Mouse (Mus musculus) CH12.LX (cell line): ENCODE results near the gene Gja5. TPM values are rescaled to one million over a fixed set of nuclear protein-coding genes. Genes with fewer than 3 reads are reported as not detected.
A peak's percentile ranks its signal among the peaks of the same experiment; 100 is the strongest.
"Not testable (repeated sequence)": the region's sequence is repeated elsewhere in the genome, so short reads cannot be mapped to it uniquely, and the experiment has no call there.

ENCODE experiments used
- DNase-seq: peaks from one replicate; pipeline ENCODE4 v3.0.0-alpha.2; 2013; ENCODE audit errors: extremely low read depth
- H3K27ac ChIP-seq: 2 replicates; pipeline ENCODE4 v1.5.1; 2012; ENCODE audit warnings: low read depth, mild to moderate bottlenecking, control low read depth, moderate library complexity; ENCODE audit not compliant: insufficient read depth
- H3K27me3 ChIP-seq: replicated peaks from 2 replicates; pipeline ENCODE3; 2012; ENCODE audit warnings: inconsistent platforms
- H3K36me3 ChIP-seq, 2 experiments: replicated peaks in 1 of 2; 2 replicates each; pipeline versions ENCODE3 to v1.6.1; 2012; ENCODE audit warnings: inconsistent platforms in 1 of 2, low read length in 1 of 2, mild to moderate bottlenecking in 1 of 2, mixed read lengths in 1 of 2, moderate library complexity in 1 of 2; ENCODE audit not compliant: control insufficient read depth in 1 of 2, insufficient read depth in 1 of 2
- H3K4me1 ChIP-seq, 2 experiments: 2 replicates each; pipeline ENCODE4 v1.6.1; 2012; ENCODE audit warnings: inconsistent platforms in 1 of 2, moderate library complexity in 1 of 2; ENCODE audit not compliant: insufficient read depth in 2 of 2, control insufficient read depth in 1 of 2
- H3K4me2 ChIP-seq: 2 replicates; pipeline ENCODE4 v1.6.1; 2012; ENCODE audit warnings: low read depth, mild to moderate bottlenecking, control low read depth; ENCODE audit not compliant: poor library complexity, insufficient read depth, severe bottlenecking
- H3K4me3 ChIP-seq, 3 experiments: fragments of 150-350 bp in 1 of 3; sonication (generic) in 1 of 3; replicated peaks in 1 of 3; 2 replicates each; pipeline versions ENCODE3 to v1.5.1; 2011 to 2012; ENCODE audit warnings: low read depth in 2 of 3, low read length in 2 of 3, mild to moderate bottlenecking in 2 of 3, moderate library complexity in 2 of 3, control low read depth in 1 of 3, improper control_type of control experiment in 1 of 3, inconsistent platforms in 1 of 3, mixed read lengths in 1 of 3; ENCODE audit not compliant: poor library complexity in 1 of 3
- H3K79me2 ChIP-seq: replicated peaks from 2 replicates; pipeline ENCODE4 v1.6.1; 2012; ENCODE audit warnings: mild to moderate bottlenecking, moderate library complexity; ENCODE audit not compliant: control insufficient read depth, poor library complexity, insufficient read depth, severe bottlenecking; ENCODE audit errors: extremely low read depth
- H3K9ac ChIP-seq: 2 replicates; pipeline ENCODE4 v1.6.1; 2012; ENCODE audit warnings: low read depth, mild to moderate bottlenecking, control low read depth, moderate library complexity; ENCODE audit not compliant: insufficient read depth
- H3K9me3 ChIP-seq: replicated peaks from 2 replicates; pipeline ENCODE3; 2012; ENCODE audit warnings: low read length, inconsistent platforms, mixed read lengths
- BHLHE40 ChIP-seq: IDR thresholded peaks from 2 replicates; pipeline ENCODE4 v1.6.1; 2011; ENCODE audit warnings: mild to moderate bottlenecking, low read depth, low read length, improper control_type of control experiment
- CTCF ChIP-seq, 2 experiments: IDR thresholded peaks in 1 of 2; conservative IDR thresholded peaks in 1 of 2; 2 replicates each; pipeline ENCODE4 v1.5.1; 2011 to 2012; ENCODE audit warnings: low read depth in 2 of 2, low read length in 2 of 2, improper control_type of control experiment in 1 of 2, inconsistent platforms in 1 of 2, mild to moderate bottlenecking in 1 of 2, moderate library complexity in 1 of 2
- EP300 ChIP-seq: IDR thresholded peaks from 2 replicates; pipeline ENCODE4 v1.6.1; 2011; ENCODE audit warnings: low read length, improper control_type of control experiment
- ETS1 ChIP-seq: conservative IDR thresholded peaks from 2 replicates; pipeline ENCODE4 v1.6.1; 2012; ENCODE audit warnings: low read depth, mild to moderate bottlenecking, inconsistent platforms, low read length, improper control_type of control experiment, moderate library complexity
- IRF4 ChIP-seq: IDR thresholded peaks from 2 replicates; pipeline ENCODE4 v1.6.1; 2014; ENCODE audit warnings: low read depth, mild to moderate bottlenecking, inconsistent platforms, low read length, improper control_type of control experiment
- JUND ChIP-seq: conservative IDR thresholded peaks from 2 replicates; pipeline ENCODE4 v1.6.1; 2011; ENCODE audit warnings: low read depth, low read length, improper control_type of control experiment
- MAFK ChIP-seq: IDR thresholded peaks from 2 replicates; pipeline ENCODE4 v1.6.1; 2011; ENCODE audit warnings: low read length, improper control_type of control experiment; ENCODE audit not compliant: insufficient replicate concordance
- MEF2A ChIP-seq: IDR thresholded peaks from 2 replicates; pipeline ENCODE4 v1.6.1; 2014; ENCODE audit warnings: low read depth, mild to moderate bottlenecking, inconsistent platforms, low read length, improper control_type of control experiment, borderline replicate concordance
- POLR2AphosphoS2 ChIP-seq: IDR thresholded peaks from 2 replicates; pipeline ENCODE4 v1.6.1; 2011; ENCODE audit warnings: low read depth, low read length, improper control_type of control experiment
- RAD21 ChIP-seq: IDR thresholded peaks from 2 replicates; pipeline ENCODE4 v1.6.1; 2011; ENCODE audit warnings: low read depth, mild to moderate bottlenecking, low read length, improper control_type of control experiment, moderate library complexity
- SMC3 ChIP-seq: IDR thresholded peaks from 2 replicates; pipeline ENCODE4 v1.6.1; 2011; ENCODE audit warnings: low read depth, low read length, improper control_type of control experiment
- TCF12 ChIP-seq: IDR thresholded peaks from 2 replicates; pipeline ENCODE4 v1.6.1; 2014; ENCODE audit warnings: low read depth, mild to moderate bottlenecking, inconsistent platforms, low read length, improper control_type of control experiment
- UBTF ChIP-seq: IDR thresholded peaks from 2 replicates; pipeline ENCODE4 v1.6.1; 2012; ENCODE audit warnings: low read depth, mild to moderate bottlenecking, inconsistent platforms, low read length, improper control_type of control experiment, moderate library complexity
- dilution Hi-C: fragments of 300-500 bp; cut with MboI; formaldehyde crosslinking; loops from 2 replicates; pipeline ENCODE4 v1.14.3; 2020; ENCODE audit warnings: low sequenced_read_pairs; ENCODE audit not compliant: extremely low pct_unique_long_range_greater_than_20kb, extremely low pct_ligation_motif_present
- in situ Hi-C: fragments of 300-500 bp; cut with MboI; formaldehyde crosslinking; loops from 3 replicates; pipeline ENCODE4 v1.14.3; 2019; ENCODE audit warnings: low sequenced_read_pairs, low pct_ligation_motif_present, low pct_unique_long_range_greater_than_20kb, mixed read lengths
- polyA plus RNA-seq: library from polyadenylated mRNA; unstranded; fragments of >175 nt; gene quantifications from 2 replicates; pipeline ENCODE4 v1.2.1, GENCODE M21; 2012; ENCODE audit warnings: low read depth; ENCODE audit not compliant: insufficient read length
- total RNA-seq, 2 experiments: library from RNA; depleted of rRNA; stranded (reverse); fragments of 300-350 nt in 1 of 2; fragments of >200 nt in 1 of 2; gene quantifications; 2 replicates each; pipeline ENCODE4 v1.2.3; 2012 to 2014

Gene Gja5
- total and polyA plus RNA-seq, 3 experiments, result not detected

DNA sequence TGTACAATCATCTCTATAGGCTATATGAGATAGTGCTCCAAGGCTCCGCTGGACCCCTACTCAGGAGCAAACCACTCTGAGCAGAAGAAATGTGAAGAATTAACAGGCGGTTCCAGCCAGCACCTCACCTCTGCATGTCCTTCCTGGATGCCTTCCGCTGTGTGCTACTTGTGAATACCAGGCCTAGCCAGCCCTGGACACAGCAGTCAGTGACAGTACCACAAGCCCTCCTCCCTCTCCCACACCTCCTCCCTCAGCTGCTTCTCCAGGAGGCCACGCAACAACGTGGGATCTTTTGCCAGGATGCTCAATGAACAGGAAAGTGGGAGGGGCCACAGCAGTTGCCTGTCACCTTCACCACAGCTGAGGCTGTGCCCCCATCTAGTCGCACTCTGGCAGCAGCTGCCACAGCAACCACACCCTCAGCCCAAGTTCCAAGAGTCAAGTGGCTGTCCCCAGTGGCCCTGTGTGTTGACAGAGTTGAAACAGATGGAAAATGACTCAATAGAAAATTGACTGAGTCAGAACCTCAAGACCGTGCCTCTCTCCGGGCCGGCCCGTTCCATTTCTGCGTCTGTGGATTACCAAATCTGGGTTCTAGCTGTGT is 171.4 kb downstream of the Gja5 start:
- H3K4me2 ChIP-seq, H3K79me2 ChIP-seq, DNase-seq, H3K27me3 ChIP-seq, H3K4me1 ChIP-seq, H3K9ac ChIP-seq, H3K9me3 ChIP-seq, H3K27ac ChIP-seq, dilution Hi-C loops, H3K4me3 ChIP-seq, H3K36me3 ChIP-seq: not testable (repeated sequence)
- in situ Hi-C loops, result loop anchor here (5.0 to 25.0 kb wide), 2 partner anchors 134 to 264 kb away; no protein-coding TSS in a partner anchor

DNA sequence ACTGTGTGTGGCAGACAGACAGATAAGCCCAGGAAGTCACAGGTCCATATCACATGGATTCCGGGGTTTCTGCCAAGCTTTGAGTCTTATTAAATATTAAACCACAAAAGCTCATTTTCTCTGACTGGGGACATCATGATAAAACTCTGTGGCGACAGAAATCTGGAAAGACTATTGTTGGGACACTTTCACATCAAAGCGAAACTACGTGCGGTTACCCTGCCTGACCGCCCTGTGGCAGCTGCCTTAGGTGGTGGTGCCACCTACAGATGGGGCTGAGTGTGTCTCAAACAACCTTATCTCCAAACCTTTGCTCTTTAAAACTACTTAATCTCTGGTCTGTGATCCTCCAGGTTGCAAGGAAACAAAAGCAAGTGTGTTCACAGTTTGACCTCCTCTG is 171.9 kb downstream of the Gja5 start:
- H3K4me2 ChIP-seq, result peak overlapping the region; percentile 49; the same call in 1 of the 2 replicates
- peak overlapping the region in 1 of 3 experiments; percentile 43 for H3K4me3 ChIP-seq
- peak; percentile 76 for DNase-seq

DNA sequence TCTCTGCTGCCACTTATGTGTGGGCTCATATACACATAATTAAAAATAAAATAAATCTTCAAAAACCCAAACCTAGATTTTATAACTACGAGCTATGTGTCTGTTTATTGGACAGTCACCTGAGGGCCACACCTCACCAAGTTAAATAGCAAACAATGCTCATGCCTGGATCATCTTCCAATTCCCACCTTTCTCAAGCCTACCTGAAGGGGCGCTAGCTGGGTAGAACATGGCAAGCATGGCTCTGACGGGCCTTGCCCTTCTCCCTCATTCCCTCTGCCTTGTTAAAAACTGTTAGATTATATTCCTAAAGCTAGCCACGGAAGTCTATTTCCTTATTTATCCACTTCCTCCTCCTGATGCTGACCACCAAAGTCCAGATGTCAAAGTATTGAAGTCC is 173.9 kb downstream of the Gja5 start:
- in situ Hi-C loops, result loop anchor here (5.0 to 25.0 kb wide), 2 partner anchors 136 to 266 kb away; no protein-coding TSS in a partner anchor
- H3K27ac ChIP-seq, result no peak overlapping the region
- dilution Hi-C loops, result no loop called here
- H3K27me3 ChIP-seq, result no peaks in the 10 kb centered on the region
- H3K4me1 ChIP-seq, result peaks cover 3 to 4% of the 10 kb centered on the region in 2 experiments; a peak in 2 of 4 replicates
- H3K9me3 ChIP-seq, result no peaks in the 10 kb centered on the region
- no peak overlapping the region for H3K4me2 ChIP-seq
- no peak for DNase-seq
- no peaks in the 10 kb centered on the region for H3K36me3 ChIP-seq
- H3K9ac ChIP-seq, result no peak overlapping the region
- no peaks in the 10 kb centered on the region for H3K79me2 ChIP-seq
- no peak overlapping the region for H3K4me3 ChIP-seq
- TF ChIP-seq POLR2AphosphoS2 (no peak), JUND (no peak), CTCF (conservative IDR thresholded peaks at IDR 0.05 in 1 of 2, IDR thresholded peaks at IDR 0.05 in 1 of 2; ENCODE audit: low read depth in 2 of 2, low read length in 2 of 2) (peak in 1 of 2 experiments; percentile 43; a peak in 2 of 4 replicates)

More for the DNA sequence above, 171.9 kb downstream of the Gja5 start:
- TF ChIP-seq EP300, result peak; percentile 58; the same call in 1 of the 2 replicates
- peak; percentile 95 for TF ChIP-seq IRF4
- TF ChIP-seq MAFK, result 0 out of 2 replicates have a peak, but pooled peaks have one; percentile 27
- TF ChIP-seq TCF12, result peak; percentile 64; the same call in 1 of the 2 replicates
- TF ChIP-seq BHLHE40, result peak; percentile 61; the same call in 1 of the 2 replicates
- peak; percentile 83 for TF ChIP-seq SMC3
- no peak for TF ChIP-seq UBTF
- TF ChIP-seq MEF2A, result peak; percentile 79
- peak in 1 of 2 experiments; percentile 92; a peak in 2 of 4 replicates for TF ChIP-seq CTCF (conservative IDR thresholded peaks at IDR 0.05 in 1 of 2, IDR thresholded peaks at IDR 0.05 in 1 of 2; ENCODE audit: low read depth in 2 of 2, low read length in 2 of 2)
- TF ChIP-seq ETS1, result no peak
- TF ChIP-seq RAD21, result peak; percentile 91
- Histone ChIP-seq H3K79me2 (no peaks in the 10 kb centered on the region), H3K27ac (no peak overlapping the region), H3K36me3 (no peaks in the 10 kb centered on the region), H3K4me1 (peaks cover 3 to 4% of the 10 kb centered on the region in 2 experiments; a peak in 2 of 4 replicates), H3K9ac (no peak overlapping the region), H3K27me3 (no peaks in the 10 kb centered on the region), H3K9me3 (no peaks in the 10 kb centered on the region)
- in situ Hi-C loops (loop anchor here (5.0 to 25.0 kb wide), 2 partner anchors 134 to 264 kb away; no protein-coding TSS in a partner anchor), dilution Hi-C loops (no loop called here)
